42 mouse cellular contexts compared by ENCODE assay signal in the genomic region with DNA sequence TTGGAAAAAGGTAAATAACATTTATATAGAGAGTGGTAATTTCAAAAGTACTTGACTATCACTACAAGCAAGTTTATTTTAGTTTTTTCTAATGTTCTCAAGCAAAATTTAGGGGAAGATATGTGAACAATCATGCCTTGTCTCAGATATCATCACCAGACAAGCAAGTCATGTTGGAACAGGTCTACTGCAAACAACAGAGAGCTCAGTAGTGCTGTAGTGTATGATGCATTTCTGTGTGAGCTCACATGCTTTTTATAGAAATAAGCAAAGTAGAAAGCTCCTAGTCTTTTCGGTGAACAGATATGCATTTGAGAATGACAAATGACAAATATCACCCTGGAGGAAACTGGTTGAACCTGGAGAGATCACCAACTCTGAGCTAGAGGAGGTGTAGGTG. TPM values are rescaled to one million over a fixed set of nuclear protein-coding genes. Genes with fewer than 3 reads are reported as not detected.
"Had no signal": no experiment of that assay in that cellular context is flagged by ENCODE, and none has a peak within 500 bp of the region (broad histone marks: within the 10 kb centered on the region; RNA-seq: fewer than 3 reads in every experiment).

Skint8 (plus strand) TSS at position 301 of the 400 bp plus-strand sequence.

- H3K4me1 ChIP-seq: heart, embryonic 12.5 days; heart, embryonic 13.5 days; heart, embryonic 15.5 days; hindbrain, embryonic 10.5 days; hindbrain, embryonic 12.5 days; hindbrain, embryonic 13.5 days; hindbrain, embryonic 15.5 days; intestine, embryonic 15.5 days; kidney, embryonic 15.5 days had no signal

- H3K9me3 ChIP-seq: heart, embryonic 15.5 days; hindbrain, embryonic 10.5 days; intestine, embryonic 15.5 days; kidney, embryonic 15.5 days had no signal

- H3K4me3 ChIP-seq: heart, embryonic 12.5 days; heart, embryonic 13.5 days; heart, embryonic 15.5 days; hindbrain, embryonic 10.5 days; hindbrain, embryonic 12.5 days; hindbrain, embryonic 13.5 days; hindbrain, embryonic 15.5 days; intestine, embryonic 15.5 days; kidney, embryonic 15.5 days; layer of hippocampus, adult 2 months; left cerebral cortex, adult 2 months had no signal

- DNase-seq: heart, postnatal 10 days; heart, postnatal 14 days; heart, postnatal 36 days; heart, postnatal 4 days; kidney, adult 11 months; kidney, adult 18-20 months; kidney, adult 2 months; kidney, adult 8-10 months; kidney, adult 9 months; kidney, postnatal 10 days; kidney, postnatal 14 days; kidney, postnatal 25 days; kidney, postnatal 36 days; kidney, postnatal 4 days; layer of hippocampus, adult 9-11 months; layer of hippocampus, postnatal 36 days had no signal

- ATAC-seq: hindbrain, embryonic 16.5 days; hindbrain, postnatal 0 days; inflammation-experienced regulatory T-cells, adult 6 months; intestine, embryonic 15.5 days; intestine, embryonic 16.5 days; intestine, postnatal 0 days had no signal

- H3K36me3 ChIP-seq: heart, embryonic 12.5 days; heart, embryonic 13.5 days; heart, embryonic 15.5 days; hindbrain, embryonic 10.5 days; hindbrain, embryonic 12.5 days; hindbrain, embryonic 13.5 days; hindbrain, embryonic 15.5 days; intestine, embryonic 15.5 days; kidney, embryonic 15.5 days had no signal

- H3K27me3 ChIP-seq: heart, embryonic 12.5 days; heart, embryonic 13.5 days; heart, embryonic 15.5 days; hindbrain, embryonic 12.5 days; hindbrain, embryonic 13.5 days; hindbrain, embryonic 15.5 days; intestine, embryonic 15.5 days; kidney, embryonic 15.5 days had no signal

- H3K27ac ChIP-seq: heart, embryonic 13.5 days; heart, embryonic 15.5 days; hindbrain, embryonic 10.5 days; hindbrain, embryonic 12.5 days; hindbrain, embryonic 13.5 days; hindbrain, embryonic 14.5 days; hindbrain, embryonic 15.5 days; hindbrain, postnatal 0 days; intestine, embryonic 15.5 days; kidney, embryonic 15.5 days; kidney, postnatal 0 days; layer of hippocampus, adult 2 months; left cerebral cortex, adult 2 months had no signal

- H3K4me2 ChIP-seq: heart, embryonic 11.5 days; heart, embryonic 12.5 days; heart, embryonic 13.5 days; heart, embryonic 15.5 days; hindbrain, embryonic 12.5 days; hindbrain, embryonic 13.5 days; hindbrain, embryonic 14.5 days; hindbrain, embryonic 15.5 days; intestine, embryonic 15.5 days; kidney, embryonic 15.5 days had no signal

- H3K9ac ChIP-seq: heart, embryonic 12.5 days; heart, embryonic 13.5 days; heart, embryonic 15.5 days; hindbrain, embryonic 12.5 days; hindbrain, embryonic 13.5 days; hindbrain, embryonic 14.5 days; hindbrain, embryonic 15.5 days; intestine, embryonic 15.5 days; kidney, embryonic 15.5 days had no signal

RNA-seq across cellular contexts. Expression of gene Skint8, which starts in this region (rescaled TPM):
- polyA plus RNA-seq: heart, embryonic 11.5 days; heart, embryonic 12.5 days; heart, embryonic 13.5 days; heart, embryonic 14.5 days; heart, embryonic 15.5 days; heart, postnatal 0 days; hindbrain, embryonic 10.5 days; hindbrain, embryonic 11.5 days; hindbrain, embryonic 12.5 days; hindbrain, embryonic 13.5 days; hindbrain, embryonic 14.5 days; hindbrain, embryonic 15.5 days; hindbrain, embryonic 16.5 days; hindbrain, postnatal 0 days; inflammation-experienced regulatory T-cells, adult 6 months; intestine, embryonic 14.5 days; intestine, embryonic 15.5 days; intestine, embryonic 16.5 days; intestine, postnatal 0 days; kidney, adult 2 months; kidney, embryonic 14.5 days; kidney, embryonic 15.5 days; kidney, embryonic 16.5 days; kidney, postnatal 0 days; large intestine, adult 2 months had no signal
